Mouse (Mus musculus) bone marrow, adult 2 months (tissue): ENCODE results near the gene Dgkz.

Experiments
- CTCF ChIP-seq: fragments of 200-500 bp; IDR thresholded peaks from 2 replicates; pipeline ENCODE4 v1.5.1; 2011; ENCODE audit warnings: low read length, control low read depth; ENCODE audit not compliant: control insufficient read depth, insufficient read depth
- POLR2A ChIP-seq: fragments of 200-500 bp; IDR thresholded peaks from 2 replicates; pipeline ENCODE4 v1.6.1; 2011; ENCODE audit warnings: low read depth, mild to moderate bottlenecking, control low read depth, low read length, borderline replicate concordance; ENCODE audit not compliant: control insufficient read depth

DNA sequence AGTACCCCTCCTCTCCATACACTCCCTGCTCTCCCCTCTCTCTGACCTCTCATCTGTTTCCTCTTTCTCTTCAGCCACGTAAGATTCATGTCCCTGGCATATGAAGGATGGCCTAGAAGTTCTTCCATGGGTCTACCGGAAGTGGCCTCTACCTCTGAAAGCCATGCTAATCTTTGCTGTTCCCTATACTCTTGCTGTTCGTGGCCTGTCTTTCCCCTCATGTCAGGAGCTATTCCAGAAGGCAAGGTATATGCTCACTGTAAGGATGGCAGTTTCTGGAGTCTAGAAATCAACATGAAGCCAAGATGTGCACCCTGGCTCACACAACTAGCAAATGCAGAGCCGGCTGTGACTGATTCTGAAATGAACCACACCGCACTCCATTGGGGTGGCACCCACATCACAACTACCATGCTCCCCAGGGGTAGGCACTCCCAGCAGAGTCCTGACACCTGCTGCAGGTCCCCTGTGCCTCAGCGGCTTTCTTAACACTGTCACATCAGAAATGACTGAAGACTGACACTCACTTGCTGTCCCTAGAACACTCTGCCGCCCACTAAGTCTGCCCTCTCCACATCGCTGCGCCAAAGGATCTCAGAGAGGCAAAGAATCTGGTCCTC, 9.4 kb upstream of the Dgkz start:
- TF ChIP-seq POLR2A = no peak
- TF ChIP-seq CTCF = no peak
